Mouse (Mus musculus) G1E (cell line): Measurements from ENCODE around the gene Parn.
"Not testable (repeated sequence)": the region's sequence is repeated elsewhere in the genome, so short reads cannot be mapped to it uniquely, and the experiment has no call there.

Experiments used
- GATA1 ChIP-seq: IDR thresholded peaks from 2 replicates; pipeline ENCODE4 v1.6.1; 2012; ENCODE audit warnings: borderline replicate concordance, low read length, inconsistent platforms, mixed read lengths
- TAL1 ChIP-seq: conservative IDR thresholded peaks from 2 replicates; pipeline ENCODE4 v1.6.1; 2012; ENCODE audit warnings: low read depth, low read length, inconsistent platforms, mixed read lengths

DNA sequence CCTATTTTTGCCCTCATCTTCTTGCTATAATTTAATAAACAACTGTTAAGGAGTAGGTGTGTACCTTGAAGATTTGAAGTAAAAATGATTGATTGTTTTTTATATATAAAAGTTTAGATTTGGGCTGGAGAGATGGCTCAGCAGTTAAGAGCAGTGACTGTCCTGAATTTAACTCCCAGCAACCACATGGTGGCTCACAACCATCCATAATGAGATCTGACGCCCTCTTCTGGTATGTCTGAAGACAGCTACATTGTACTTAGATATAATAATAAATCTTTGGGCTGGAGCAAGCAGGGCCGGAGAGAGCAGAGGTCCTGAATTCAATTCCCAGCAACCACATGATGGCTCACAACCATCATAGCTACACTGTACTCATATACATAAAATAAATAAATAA, 29.8 kb downstream of the Parn start:
- TF ChIP-seq TAL1, GATA1: not testable (repeated sequence)
